Mouse (Mus musculus) heart, postnatal 36 days (tissue): ENCODE results near the gene U2af2. TPM values are rescaled to one million over a fixed set of nuclear protein-coding genes. Genes with fewer than 3 reads are reported as not detected.
A peak's percentile ranks its signal among the peaks of the same experiment; 100 is the strongest.

Experiments
- DNase-seq, 2 experiments: peaks; one replicate each; pipeline ENCODE4 v3.0.0; 2021 to 2022
- intact Hi-C: fragments of 180-260 bp; cut with DNase I; formaldehyde crosslinking; loops from one replicate; pipeline ENCODE4 v1.15.1; 2025
- microRNA-seq, 2 experiments: library from miRNA; unstranded; fragments of <30 nt; microRNA quantifications; one replicate each; pipeline ENCODE4 v1.2.0; 2021; ENCODE audit warnings: borderline number of aligned reads in 2 of 2
- total RNA-seq, 2 experiments: library from RNA; stranded (reverse); gene quantifications; 2 replicates each; pipeline ENCODE4 v1.2.3; 2021

Gene U2af2
- total RNA-seq, 2 experiments from 2014 or later: 62.4 to 70.8 TPM

DNA sequence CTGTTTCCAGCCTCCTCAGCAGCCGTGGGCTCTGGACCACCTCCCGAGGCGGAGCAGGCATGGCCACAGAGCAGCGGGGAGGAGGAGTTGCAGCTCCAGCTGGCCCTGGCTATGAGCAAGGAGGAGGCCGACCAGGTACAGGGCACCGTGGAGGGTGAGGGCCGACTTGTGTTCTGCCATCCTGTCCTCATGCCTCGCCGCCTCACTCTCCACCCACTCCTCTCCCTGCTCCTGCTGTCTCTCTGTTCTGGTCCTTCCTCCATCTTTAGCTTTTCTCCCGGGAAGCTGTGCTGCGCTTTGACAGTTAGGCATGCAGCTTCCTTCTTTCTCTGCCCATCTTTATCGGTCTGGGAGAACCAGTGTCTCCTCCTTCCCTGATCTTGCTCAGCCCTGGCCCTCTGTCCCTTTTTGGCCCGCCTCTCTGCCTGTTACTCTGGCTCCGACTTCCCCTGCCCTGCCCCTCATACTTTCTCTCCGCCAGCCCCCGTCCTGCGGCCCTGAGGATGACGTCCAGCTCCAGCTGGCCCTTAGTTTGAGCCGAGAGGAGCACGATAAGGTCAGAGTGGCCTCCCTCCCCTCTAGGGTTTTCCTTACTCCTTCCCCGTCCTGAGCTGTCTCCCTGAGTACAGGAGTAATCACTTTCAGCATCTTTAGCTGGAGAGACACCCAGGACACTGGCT, 31.0 kb downstream of the U2af2 start:
- no peak for DNase-seq
- intact Hi-C loops: no loop called here

DNA sequence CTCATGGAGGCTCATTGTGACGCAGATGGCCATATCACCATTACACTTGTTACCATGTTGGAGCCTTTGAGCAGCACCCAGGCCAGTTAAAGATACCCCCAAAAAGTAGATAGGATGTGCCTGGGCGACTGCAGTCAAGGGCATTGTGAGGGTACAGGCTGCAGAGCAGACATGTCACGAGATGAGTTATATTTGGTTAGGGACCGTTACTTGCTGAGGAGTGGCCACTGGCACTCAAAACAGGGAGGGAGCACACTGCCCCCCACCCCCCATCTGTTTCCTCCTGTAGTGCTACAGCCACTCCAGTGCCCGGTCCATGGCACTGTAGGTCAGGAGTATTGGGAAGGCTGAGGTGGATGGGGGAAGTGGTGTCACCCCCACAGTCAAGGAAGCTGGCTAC, 36.8 kb downstream of the U2af2 start:
- no peak for DNase-seq
- intact Hi-C loops: no loop called here

DNA sequence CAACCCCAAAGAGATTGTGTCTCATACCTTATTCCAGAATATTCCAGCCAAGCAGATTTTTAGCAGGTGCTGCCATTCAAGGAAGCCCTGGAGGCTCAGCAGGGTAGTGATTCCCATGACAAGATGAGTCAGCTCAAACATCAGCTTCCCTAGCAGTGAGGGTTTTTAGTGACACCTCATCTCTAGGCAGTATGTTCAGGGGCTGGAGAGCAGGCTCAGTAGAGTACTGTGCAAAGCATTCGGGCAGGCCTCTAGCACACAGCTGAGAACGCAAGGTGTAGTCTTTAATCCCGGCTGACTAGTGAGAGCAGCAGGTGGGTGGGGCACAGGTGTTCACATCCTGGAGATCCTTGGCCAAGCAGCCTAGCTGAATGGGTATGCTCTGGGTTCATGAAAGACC, 37.9 kb downstream of the U2af2 start:
- DNase-seq: no peak
- intact Hi-C loops: no loop called here

DNA sequence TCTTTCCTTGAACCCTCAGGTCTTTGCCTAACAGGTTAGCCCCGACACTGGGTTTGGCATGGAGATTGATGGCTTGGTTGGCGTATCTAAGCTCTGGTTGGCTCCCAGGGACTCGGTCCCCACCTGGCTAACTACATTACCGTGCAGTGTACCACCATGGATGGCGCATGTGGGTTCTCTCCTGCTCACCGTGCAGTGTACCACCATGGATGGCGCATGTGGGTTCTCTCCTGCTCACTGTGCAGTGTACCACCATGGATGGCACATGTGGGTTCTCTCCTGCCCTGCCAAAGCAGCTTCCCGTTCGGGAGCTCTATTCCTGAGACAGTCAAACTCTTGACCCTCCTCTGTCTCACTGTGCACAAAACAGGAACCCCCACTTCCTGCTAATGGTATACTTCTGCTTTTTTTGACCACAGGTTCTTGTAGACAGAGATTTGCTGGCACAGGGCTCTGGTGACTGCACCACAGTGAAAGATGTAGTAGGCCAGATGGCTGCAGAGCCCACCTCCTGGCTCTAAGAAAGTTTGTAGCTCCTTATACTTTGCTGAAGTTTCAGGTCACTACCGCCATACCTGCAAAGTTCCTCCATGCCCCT, 39.2 kb downstream of the U2af2 start:
- DNase-seq: no peak
- intact Hi-C loops: no loop called here

DNA sequence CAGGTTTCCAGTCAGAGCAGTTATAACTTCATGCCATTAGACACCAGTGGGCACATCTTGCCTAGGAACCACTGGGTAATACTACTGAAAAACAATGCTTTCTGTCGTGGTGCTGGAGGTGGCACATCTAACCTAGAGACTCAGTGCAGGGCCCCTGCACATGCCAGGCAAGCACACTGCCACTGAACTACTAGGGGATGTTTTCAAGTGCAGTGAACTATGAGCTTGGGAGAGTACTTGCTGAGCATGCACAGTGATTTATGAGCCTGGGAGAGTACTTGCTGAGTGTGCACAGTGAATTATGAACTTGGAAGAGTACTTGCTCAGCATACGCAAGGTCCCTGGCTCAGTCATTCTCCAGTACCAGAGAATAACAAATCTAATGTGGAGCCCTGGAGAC, 40.6 kb downstream of the U2af2 start:
- intact Hi-C loops: no loop called here
- DNase-seq: no peak

DNA sequence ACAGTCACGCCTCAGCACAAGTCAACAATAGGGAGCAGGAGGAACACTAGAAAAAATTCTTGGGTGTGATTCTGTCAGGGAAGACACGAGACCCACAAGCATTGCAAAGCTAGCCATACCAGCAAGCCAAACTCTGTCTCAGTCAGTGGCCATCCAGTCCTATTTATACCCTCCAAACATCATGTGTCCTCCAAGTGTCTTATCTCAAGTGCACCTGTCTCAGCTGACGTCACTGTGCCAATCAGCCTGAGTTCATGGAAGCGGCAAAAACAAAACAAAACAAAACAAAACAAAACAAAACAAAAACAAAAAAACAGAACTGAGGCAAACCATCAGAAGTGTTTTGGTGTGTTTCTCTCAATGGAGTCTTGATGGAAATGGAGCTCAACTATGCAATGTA, 46.3 kb downstream of the U2af2 start:
- DNase-seq: no peak
- intact Hi-C loops: no loop called here

DNA sequence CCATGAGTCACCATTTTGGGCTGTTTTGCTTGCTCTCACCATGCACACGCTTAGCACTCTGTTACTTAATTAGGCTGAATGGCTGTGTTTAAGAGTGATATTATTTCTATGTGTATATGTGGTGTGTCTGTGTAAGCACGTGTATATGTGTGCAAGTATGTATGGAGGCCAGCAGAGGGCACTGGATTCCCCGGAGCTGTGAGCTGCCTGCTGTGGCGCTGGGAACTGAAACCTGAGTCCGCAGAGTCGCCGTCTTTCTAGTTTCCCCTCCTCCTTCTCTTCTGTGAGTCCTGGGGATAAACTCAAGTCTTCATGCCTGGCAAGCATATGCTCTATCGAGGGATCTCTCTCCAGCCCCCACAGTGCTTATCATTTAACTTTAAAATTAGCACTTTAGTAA, 47.4 kb downstream of the U2af2 start:
- DNase-seq: no peak

DNA sequence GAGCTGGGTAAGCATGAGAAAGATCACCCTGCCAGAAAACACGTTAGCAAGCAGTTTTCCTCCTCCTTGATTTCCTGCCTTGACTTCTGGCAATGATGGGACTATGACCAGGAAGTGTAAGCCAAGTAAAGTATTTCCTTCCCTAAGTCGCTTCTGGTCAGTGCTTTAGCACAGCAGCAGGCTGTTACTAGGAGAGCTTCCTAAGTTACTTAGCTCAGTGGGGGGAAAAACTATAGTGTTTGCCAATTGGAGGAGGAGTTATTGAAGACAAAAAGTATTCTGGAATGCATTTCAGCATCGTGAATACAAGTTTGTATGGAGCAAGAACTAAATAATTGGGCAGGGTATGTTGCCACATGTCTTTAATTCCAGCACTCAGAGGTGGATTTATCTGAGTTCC, 50.8 kb downstream of the U2af2 start:
- intact Hi-C loops: no loop called here
- no peak for DNase-seq

More for the DNA sequence above, 47.4 kb downstream of the U2af2 start:
- intact Hi-C loops: no loop called here

DNA sequence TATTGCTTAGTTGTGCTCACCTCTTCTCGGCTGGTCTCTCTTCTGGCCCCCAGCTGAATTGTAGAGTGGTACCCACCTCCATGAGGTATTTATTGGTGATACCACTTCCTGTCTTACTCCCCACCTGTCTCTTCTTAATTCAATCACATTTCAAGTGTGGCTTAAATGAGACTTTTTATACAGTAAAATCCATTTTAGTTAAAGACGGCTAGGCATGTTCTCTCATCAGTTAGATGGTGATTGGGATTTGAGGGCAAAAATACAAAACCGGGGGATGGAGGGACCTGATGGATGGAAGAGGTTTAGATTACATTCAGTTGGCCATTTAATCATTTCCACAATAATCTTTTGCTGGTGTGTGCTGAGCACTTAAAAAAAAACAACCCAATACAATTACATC, 54.9 kb downstream of the U2af2 start, which contains the start of gene Rfpl4:
Gene Rfpl4 (minus strand): TSS at position 101 of the 400 bp plus-strand sequence.
- no peak for DNase-seq
- intact Hi-C loops: no loop called here

DNA sequence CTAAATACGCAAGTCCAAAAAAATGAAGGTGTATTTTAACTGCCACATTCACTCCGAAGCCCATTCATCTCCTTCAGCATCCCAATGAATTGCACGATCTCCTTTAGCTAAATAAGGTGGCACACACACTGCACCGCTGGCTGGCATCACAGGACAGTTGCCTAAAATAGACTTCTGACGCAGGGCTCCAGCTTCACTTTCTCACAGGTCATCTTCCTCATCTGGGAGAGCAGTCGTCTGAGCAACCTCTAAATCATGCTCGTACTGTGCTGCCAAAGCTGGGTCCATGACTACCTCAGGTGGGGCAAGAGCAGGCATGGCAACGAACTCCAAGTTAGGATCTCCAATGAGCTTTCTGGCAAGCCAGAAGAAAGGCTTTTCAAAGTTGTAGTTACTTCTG, 63.1 kb downstream of the U2af2 start:
- intact Hi-C loops: loop anchor here (5.0 kb wide), 2 partner anchors 43 to 63 kb away; partner anchors contain the start of genes Epn1 and U2af2
- peak; percentile 9 to 14 for DNase-seq

DNA sequence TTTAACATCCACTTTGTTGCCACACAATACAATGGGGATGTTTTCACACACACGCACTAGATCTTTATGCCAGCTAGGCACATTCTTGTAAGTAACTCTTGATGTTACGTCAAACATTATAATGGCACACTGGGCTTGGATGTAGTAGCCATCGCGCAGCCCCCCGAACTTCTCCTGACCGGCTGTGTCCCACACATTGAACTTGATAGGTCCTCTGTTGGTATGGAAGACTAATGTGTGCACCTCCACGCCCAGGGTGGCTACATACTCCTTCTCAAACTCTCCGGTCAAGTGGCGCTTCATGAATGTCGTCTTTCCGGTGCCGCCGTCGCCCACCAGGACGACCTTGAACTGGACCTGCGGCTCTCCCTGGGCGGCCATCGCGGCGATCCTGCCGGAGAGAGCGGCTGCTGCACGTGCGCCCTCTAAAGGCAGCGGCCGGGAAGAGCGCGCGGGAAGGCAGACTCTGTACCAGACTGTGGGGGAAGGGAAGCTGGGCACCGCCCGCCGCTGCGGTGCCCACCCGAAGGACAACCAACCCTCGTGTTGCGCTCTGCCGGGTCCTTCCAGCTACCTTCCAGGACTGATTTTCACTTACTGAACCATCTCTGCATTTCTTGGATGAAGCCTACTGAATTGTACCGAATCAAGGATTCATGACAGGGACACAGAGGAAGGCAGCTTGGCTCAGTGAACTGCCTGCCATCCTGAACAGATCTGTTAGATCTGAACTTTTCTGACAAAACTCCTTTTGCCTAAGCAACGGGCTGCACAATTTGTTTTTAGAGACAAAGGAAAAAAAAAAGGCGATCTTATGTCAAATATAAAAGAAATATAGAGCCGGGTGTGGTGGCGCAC, 63.8 kb downstream of the U2af2 start, which contains the start of gene Rasl2-9:
Gene Rasl2-9 (minus strand): TSS at position 402 of the 858 bp plus-strand sequence.
- peak; percentile 84 to 86 for DNase-seq
- intact Hi-C loops: loop anchor here (5.0 kb wide), 2 partner anchors 43 to 63 kb away; partner anchors contain the start of genes Epn1 and U2af2

Small RNA genes within 50 kb of the gene (microRNA-seq; reads per million reads assigned to microRNA genes)
- 0 reads per million in 2 experiments for gene Gm26217

Other genes with a start within 250 kb of the U2af2 start
- gene Ube2s, start 249.6 kb upstream of the U2af2 start, total RNA-seq: 10 to 100 TPM; 89.8 to 95.7 TPM
- gene Shisa7, start 217.4 kb upstream of the U2af2 start, total RNA-seq: not detected
- gene Isoc2b, start 191.9 kb upstream of the U2af2 start, total RNA-seq: 1 to 10 TPM; 3.9 to 4.6 TPM
- 10 to 100 TPM; 45.4 to 48.8 TPM for gene Isoc2a, start 185.0 kb upstream of the U2af2 start, total RNA-seq
- gene Gm36210, start 155.6 kb upstream of the U2af2 start, total RNA-seq: not detected
- 1 to 10 TPM; 7.2 to 9.2 TPM for gene Zfp628, start 146.9 kb upstream of the U2af2 start, total RNA-seq
- 1 to 10 TPM; 4.3 to 5.1 TPM for gene Nat14, start 140.1 kb upstream of the U2af2 start, total RNA-seq
- 1 to 10 TPM; 3.9 to 4.1 TPM for gene Ssc5d, start 136.4 kb upstream of the U2af2 start, total RNA-seq
- gene Sbk2, start 97.7 kb upstream of the U2af2 start, total RNA-seq: 10 to 100 TPM; 26.5 to 34.0 TPM
- 10 to 100 TPM; 31.5 to 45.5 TPM for gene Sbk3, start 91.0 kb upstream of the U2af2 start, total RNA-seq
- 10 to 100 TPM; 14.2 to 16.4 TPM for gene Zfp579, start 66.0 kb upstream of the U2af2 start, total RNA-seq
- gene Zfp524, start 47.7 kb upstream of the U2af2 start, total RNA-seq: 10 to 100 TPM in 1 of 2 experiments, 1 to 10 TPM in 1; 9.7 to 10.4 TPM
- gene Fiz1, start 47.4 kb upstream of the U2af2 start, total RNA-seq: 10 to 100 TPM; 17.0 to 21.6 TPM
- gene Gm44973, start 46.6 kb upstream of the U2af2 start, total RNA-seq: not detected
- gene Zfp865, start 41.8 kb upstream of the U2af2 start, total RNA-seq: 10 to 100 TPM; 14.1 to 14.9 TPM
- not detected for gene Ccdc106, start 41.6 kb upstream of the U2af2 start, total RNA-seq
- not detected for gene 4632433K11Rik, start 28.0 kb upstream of the U2af2 start, total RNA-seq
- 1 to 10 TPM; 5.2 to 6.1 TPM for gene Zfp784, start 23.7 kb upstream of the U2af2 start, total RNA-seq
- 1 to 10 TPM; 5.6 to 5.7 TPM for gene Zfp580, start 10.6 kb upstream of the U2af2 start, total RNA-seq
- gene Epn1, start 18.1 kb downstream of the U2af2 start, total RNA-seq: 100 to 1,000 TPM; 176 to 184 TPM
- gene Rfpl4, start 54.8 kb downstream of the U2af2 start, total RNA-seq: not detected
- 1 to 10 TPM; 6.2 to 6.9 TPM for gene Rasl2-9, start 63.8 kb downstream of the U2af2 start, total RNA-seq
- gene Vmn1r55, start 87.5 kb downstream of the U2af2 start, total RNA-seq: not detected
- gene Vmn1r56, start 134.6 kb downstream of the U2af2 start, total RNA-seq: not detected
- not detected for gene Vmn1r57, start 156.3 kb downstream of the U2af2 start, total RNA-seq